In the genomic region with DNA sequence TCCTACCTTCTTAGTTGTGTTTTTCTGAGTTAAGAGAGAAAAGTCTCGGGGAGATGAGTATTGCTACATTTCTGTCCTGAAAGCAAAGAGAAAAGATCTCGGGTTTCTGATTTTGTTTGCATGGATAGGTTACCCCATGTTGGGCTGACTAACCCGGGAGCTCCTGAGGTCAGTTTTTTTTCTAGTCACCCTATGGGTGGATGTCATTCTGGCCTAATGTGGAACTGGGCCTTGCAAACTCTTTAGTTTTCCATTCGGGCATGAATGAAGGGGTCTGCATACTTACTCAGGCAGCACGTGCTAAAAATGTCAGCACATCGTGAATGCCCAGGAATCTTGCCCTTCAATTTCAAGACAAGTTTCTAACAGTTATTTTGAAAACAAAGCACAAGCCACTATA, we compare ENCODE assay signal across 8 mouse cellular contexts. TPM values are rescaled to one million over a fixed set of nuclear protein-coding genes. Genes with fewer than 3 reads are reported as not detected.
A peak's percentile ranks its signal among the peaks of the same experiment; 100 is the strongest.
DNase-seq lines count a peak whose midpoint lies in the region; ATAC-seq and TF ChIP-seq lines count a peak whose summit lies in the region.

No protein-coding gene starts in this region.

- no peak for ATAC-seq in embryonic facial prominence, embryonic 15.5 days (ENCODE audit: insufficient number of reproducible peaks, low FRiP score, low TSS enrichment, low read depth)
- ATAC-seq in limb, embryonic 14.5 days (ENCODE audit: low FRiP score, low read depth) = no peak
- no peak for ATAC-seq in stomach, embryonic 14.5 days (ENCODE audit: insufficient number of reproducible peaks, insufficient read depth, low FRiP score, low read depth)

- no peak for TF ChIP-seq CTCF in liver, adult 2 months (IDR thresholded peaks at IDR 0.05; ENCODE audit: low read depth, low read length)
- no peak for TF ChIP-seq CTCF in left cerebral cortex, adult 2 months (IDR thresholded peaks at IDR 0.05)

- H3K79me2 ChIP-seq in liver, adult 2 months (ENCODE audit: control insufficient read depth, insufficient read depth, low read length) = peaks cover 15% of the 10 kb centered on the region; the same call in 1 of the 2 replicates

- peak overlapping the region; percentile 95 for H3K4me3 ChIP-seq in liver, adult 2 months (ENCODE audit: insufficient read depth, low read depth, low read length)
- peak overlapping the region; percentile 62; the same call in 1 of the 2 replicates for H3K4me3 ChIP-seq in embryonic facial prominence, embryonic 15.5 days (replicated peaks)
- H3K4me3 ChIP-seq in limb, embryonic 14.5 days (replicated peaks; ENCODE audit: low read length) = 0 out of 2 replicates have a peak overlapping the region, but pooled peaks have one; percentile 53
- H3K4me3 ChIP-seq in stomach, embryonic 14.5 days (ENCODE audit: low read depth, low read length) = peak overlapping the region; percentile 54; the same call in 1 of the 2 replicates
- no peak overlapping the region for H3K4me3 ChIP-seq in left cerebral cortex, adult 2 months

- peak; percentile 64 for DNase-seq in liver, adult 2 months (ENCODE audit: extremely low read depth, low read depth, low spot score)
- DNase-seq in liver = no peak
- DNase-seq in limb, embryonic 14.5 days (ENCODE audit: low spot score) = no peak
- DNase-seq in left cerebral cortex, adult 2 months (ENCODE audit: extremely low spot score in 1 of 2, low spot score in 2 of 2) = no peak
- DNase-seq in right cerebral cortex, postnatal 14 days = no peak
- no peak for DNase-seq in layer of hippocampus, postnatal 25 days (ENCODE audit: extremely low spot score in 1 of 2, low spot score in 1 of 2)

- intact Hi-C loops in left cerebral cortex, adult 2 months (cut with DNase I) = no loop called here

- H3K9me3 ChIP-seq in embryonic facial prominence, embryonic 15.5 days (replicated peaks) = no peaks in the 10 kb centered on the region
- no peaks in the 10 kb centered on the region for H3K9me3 ChIP-seq in limb, embryonic 14.5 days (ENCODE audit: control insufficient read depth, low read length)
- no peaks in the 10 kb centered on the region for H3K9me3 ChIP-seq in stomach, embryonic 14.5 days (ENCODE audit: control insufficient read depth, low read depth, low read length)

- H3K9ac ChIP-seq in liver, adult 2 months (ENCODE audit: low read depth, low read length) = peak overlapping the region; percentile 77
- no peak overlapping the region for H3K9ac ChIP-seq in embryonic facial prominence, embryonic 15.5 days
- H3K9ac ChIP-seq in limb, embryonic 14.5 days (ENCODE audit: low read depth, low read length, severe bottlenecking) = no peak overlapping the region
- no peak overlapping the region for H3K9ac ChIP-seq in stomach, embryonic 14.5 days (replicated peaks; ENCODE audit: low read depth, low read length)

- peak overlapping the region; percentile 95; the same call in 1 of the 2 replicates for H3K4me2 ChIP-seq in embryonic facial prominence, embryonic 15.5 days (replicated peaks)
- peak overlapping the region; percentile 74; the same call in 1 of the 2 replicates for H3K4me2 ChIP-seq in limb, embryonic 14.5 days (replicated peaks; ENCODE audit: low read depth, low read length, severe bottlenecking)
- H3K4me2 ChIP-seq in stomach, embryonic 14.5 days (replicated peaks; ENCODE audit: low read depth, low read length) = peak overlapping the region; percentile 79

- no peak for TF ChIP-seq POLR2A in liver, adult 2 months (IDR thresholded peaks at IDR 0.05; ENCODE audit: extremely low read depth, insufficient read depth, low read length)
- no peak for TF ChIP-seq POLR2A in limb, embryonic 14.5 days (IDR thresholded peaks at IDR 0.05; ENCODE audit: borderline replicate concordance, extremely low read depth, insufficient read depth, insufficient read length)

- H3K36me3 ChIP-seq in liver, adult 2 months (ENCODE audit: control insufficient read depth, insufficient read depth, low read length) = peaks cover 11% of the 10 kb centered on the region
- no peaks in the 10 kb centered on the region for H3K36me3 ChIP-seq in embryonic facial prominence, embryonic 15.5 days
- no peaks in the 10 kb centered on the region for H3K36me3 ChIP-seq in limb, embryonic 14.5 days (ENCODE audit: control insufficient read depth, insufficient read depth, low read length)
- H3K36me3 ChIP-seq in stomach, embryonic 14.5 days (ENCODE audit: control insufficient read depth, insufficient read depth, low read length) = no peaks in the 10 kb centered on the region

- WGBS in liver, adult 2 months = 29% methylated on average over 6 of the region's 6 CpGs
- 50% methylated on average over 6 of the region's 6 CpGs for WGBS in embryonic facial prominence, embryonic 15.5 days
- WGBS in limb, embryonic 14.5 days = 39% methylated on average over 6 of the region's 6 CpGs
- WGBS in stomach, embryonic 14.5 days = 60% methylated on average over 6 of the region's 6 CpGs

- H3K27ac ChIP-seq in liver, adult 2 months (replicated peaks; ENCODE audit: insufficient read depth, low read depth, low read length) = peak overlapping the region; percentile 98
- H3K27ac ChIP-seq in embryonic facial prominence, embryonic 15.5 days (replicated peaks) = no peak overlapping the region
- no peak overlapping the region for H3K27ac ChIP-seq in limb, embryonic 14.5 days (replicated peaks; ENCODE audit: low read depth, low read length)
- no peak overlapping the region for H3K27ac ChIP-seq in stomach, embryonic 14.5 days (ENCODE audit: low read length)
- H3K27ac ChIP-seq in left cerebral cortex, adult 2 months = no peak overlapping the region

- H3K4me1 ChIP-seq in liver, adult 2 months (ENCODE audit: control insufficient read depth, insufficient read depth, low read length) = peaks cover 14% of the 10 kb centered on the region
- H3K4me1 ChIP-seq in embryonic facial prominence, embryonic 15.5 days = peaks cover 7% of the 10 kb centered on the region; the same call in 1 of the 2 replicates
- H3K4me1 ChIP-seq in limb, embryonic 14.5 days (ENCODE audit: control insufficient read depth, insufficient read depth, low read length) = no peaks in the 10 kb centered on the region
- H3K4me1 ChIP-seq in stomach, embryonic 14.5 days (ENCODE audit: control insufficient read depth, insufficient read depth, low read length) = no peaks in the 10 kb centered on the region

- H3K27me3 ChIP-seq in liver, adult 2 months (ENCODE audit: control insufficient read depth, insufficient read depth, low read length) = no peaks in the 10 kb centered on the region
- H3K27me3 ChIP-seq in embryonic facial prominence, embryonic 15.5 days = no peaks in the 10 kb centered on the region
- no peaks in the 10 kb centered on the region for H3K27me3 ChIP-seq in limb, embryonic 14.5 days (ENCODE audit: control insufficient read depth, insufficient read depth, low read length)
- H3K27me3 ChIP-seq in stomach, embryonic 14.5 days (ENCODE audit: control insufficient read depth, insufficient read depth, low read length) = no peaks in the 10 kb centered on the region

RNA-seq across cellular contexts. Expression of gene Slc35g1, which starts 1.2 kb away (rescaled TPM):
- 16.3 and 21.2 TPM in 2 replicates for total RNA-seq in liver, adult 2 months (2014; rRNA removed)
- polyA plus RNA-seq in liver, adult 2 months (2012; rRNA removed) = 4.0 and 4.7 TPM in 2 replicates
- polyA plus RNA-seq in embryonic facial prominence, embryonic 15.5 days (2015; fragmentation: Nextera tagmentation; extraction: Ambion mirVana) = 3.0 and 3.1 TPM in 2 replicates
- polyA plus RNA-seq in limb, embryonic 14.5 days (2012; rRNA removed) = 3.8 and 4.2 TPM in 2 replicates
- 2.6 and 3.1 TPM in 2 replicates for polyA plus RNA-seq in limb, embryonic 14.5 days (2014; fragmentation: Nextera tagmentation; extraction: Ambion mirVana)
- 8.9 and 10.9 TPM in 2 replicates for polyA plus RNA-seq in stomach, embryonic 14.5 days (2014; fragmentation: Nextera tagmentation; extraction: Ambion mirVana)
- 1 to 10 TPM; 1.6 to 2.3 TPM for total RNA-seq in left cerebral cortex, adult 2 months (2021)
- total RNA-seq in layer of hippocampus, postnatal 25 days (2021) = 1 to 10 TPM; 2.2 to 2.8 TPM
